Mouse (Mus musculus): ENCODE data around the gene Dbn1. TPM values are rescaled to one million over a fixed set of nuclear protein-coding genes. Genes with fewer than 3 reads are reported as not detected.
A peak's percentile ranks its signal among the peaks of the same experiment; 100 is the strongest.

Dbn1 gene
- polyA plus RNA-seq, 1 experiment from 2014 or later = 43.0 TPM

DNA sequence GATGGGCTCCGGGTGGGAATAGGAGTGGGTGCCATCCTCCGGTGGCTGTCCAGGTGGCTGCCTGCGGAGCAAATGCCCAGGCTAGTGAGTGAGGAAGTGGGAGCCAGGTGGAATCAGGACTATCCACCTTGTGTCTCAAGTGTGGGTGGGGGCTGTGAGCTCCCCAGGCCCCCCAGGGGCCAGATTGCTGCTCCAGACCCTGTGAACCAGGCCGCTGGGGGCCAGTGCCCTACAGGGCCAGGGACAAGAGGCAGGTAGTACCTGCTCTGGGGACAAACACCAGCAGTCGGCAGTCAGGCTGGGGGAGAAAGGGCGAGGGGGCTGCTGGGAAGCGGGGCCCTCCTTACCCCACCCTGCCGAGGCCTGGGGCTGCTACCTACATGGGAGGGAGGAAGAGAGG lies 11.7 kb downstream of the Dbn1 start:
- DNase-seq (ENCODE audit: low spot score) = no peak
- Histone ChIP-seq H3K4me3 (ENCODE audit: low read depth, low read length) (no peak overlapping the region), H3K4me2 (replicated peaks; ENCODE audit: low read depth, low read length) (no peak overlapping the region), H3K27ac (ENCODE audit: low read length) (no peak overlapping the region), H3K4me1 (ENCODE audit: insufficient read depth, low read depth, low read length) (peaks cover 8% of the 10 kb centered on the region; the same call in 1 of the 2 replicates), H3K27me3 (replicated peaks; ENCODE audit: insufficient read depth, low read length) (no peaks in the 10 kb centered on the region; the same call in 1 of the 2 replicates), H3K36me3 (ENCODE audit: insufficient read depth, low read length) (no peaks in the 10 kb centered on the region), H3K9ac (replicated peaks; ENCODE audit: low read depth) (no peak overlapping the region), H3K9me3 (ENCODE audit: low read length) (no peaks in the 10 kb centered on the region)
- TF ChIP-seq EP300 (IDR thresholded peaks at IDR 0.05) = no peak
- no peak for TF ChIP-seq CTCF (IDR thresholded peaks at IDR 0.05)
- no peak for ATAC-seq
- 94% methylated on average over 5 of the region's 8 CpGs for WGBS

DNA sequence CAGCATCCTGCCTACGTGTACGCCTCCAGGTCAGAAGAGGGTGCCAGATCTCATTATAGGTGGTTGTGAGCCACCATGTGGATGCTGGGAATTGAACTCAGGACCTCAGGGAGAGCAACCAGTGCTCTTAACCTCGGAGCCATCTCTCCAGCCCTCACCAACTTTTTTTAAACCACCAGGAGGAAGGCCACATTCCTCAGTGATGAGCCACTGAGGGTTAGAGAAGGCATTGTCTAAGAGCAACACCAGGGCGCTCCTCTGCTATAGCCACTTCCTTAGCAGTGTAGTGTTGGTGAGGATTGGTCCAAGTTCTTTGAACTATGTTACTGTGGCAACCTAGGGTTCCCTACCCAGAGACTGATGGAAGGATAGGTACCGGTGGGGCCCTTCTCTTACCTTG lies 12.2 kb downstream of the Dbn1 start:
- Histone ChIP-seq H3K27ac (ENCODE audit: low read length) (no peak overlapping the region), H3K4me2 (replicated peaks; ENCODE audit: low read depth, low read length) (no peak overlapping the region), H3K4me1 (ENCODE audit: insufficient read depth, low read depth, low read length) (peaks cover 13% of the 10 kb centered on the region; the same call in 1 of the 2 replicates), H3K9ac (replicated peaks; ENCODE audit: low read depth) (no peak overlapping the region), H3K9me3 (ENCODE audit: low read length) (no peaks in the 10 kb centered on the region), H3K4me3 (ENCODE audit: low read depth, low read length) (no peak overlapping the region), H3K27me3 (replicated peaks; ENCODE audit: insufficient read depth, low read length) (peaks cover 2% of the 10 kb centered on the region; the same call in 1 of the 2 replicates), H3K36me3 (ENCODE audit: insufficient read depth, low read length) (no peaks in the 10 kb centered on the region)
- 87% methylated on average over 5 of the region's 5 CpGs for WGBS
- no peak for TF ChIP-seq CTCF (IDR thresholded peaks at IDR 0.05)
- no peak for TF ChIP-seq EP300 (IDR thresholded peaks at IDR 0.05)
- DNase-seq (ENCODE audit: low spot score) (no peak), ATAC-seq (no peak)

- 55% methylated on average over 5 of the region's 5 CpGs for WGBS
- H3K4me2 ChIP-seq (replicated peaks; ENCODE audit: low read depth, low read length) = no peak overlapping the region
- no peak overlapping the region for H3K4me3 ChIP-seq (ENCODE audit: low read depth, low read length)
- no peak for TF ChIP-seq CTCF (IDR thresholded peaks at IDR 0.05)
- no peak for TF ChIP-seq EP300 (IDR thresholded peaks at IDR 0.05)
- H3K4me1 ChIP-seq (ENCODE audit: insufficient read depth, low read depth, low read length) = peaks cover 14% of the 10 kb centered on the region; the same call in 1 of the 2 replicates
- ATAC-seq (no peak), DNase-seq (ENCODE audit: low spot score) (no peak)
- H3K9ac ChIP-seq (replicated peaks; ENCODE audit: low read depth) = no peak overlapping the region
- H3K36me3 ChIP-seq (ENCODE audit: insufficient read depth, low read length) = no peaks in the 10 kb centered on the region
- peaks cover 7% of the 10 kb centered on the region; the same call in 1 of the 2 replicates for H3K27me3 ChIP-seq (replicated peaks; ENCODE audit: insufficient read depth, low read length)
- H3K9me3 ChIP-seq (ENCODE audit: low read length) = no peaks in the 10 kb centered on the region
- H3K27ac ChIP-seq (ENCODE audit: low read length) = no peak overlapping the region
Measured at GRCm38 (mm10) chr13:55474621-55475069, 13.3 kb downstream of the Dbn1 start.

GRCm38 (mm10) chr13:55473961-55474360 lies 13.9 kb downstream of the Dbn1 start:
- no peaks in the 10 kb centered on the region for H3K9me3 ChIP-seq (ENCODE audit: low read length)
- DNase-seq (ENCODE audit: low spot score) (no peak), ATAC-seq (no peak)
- H3K4me3 ChIP-seq (ENCODE audit: low read depth, low read length) = no peak overlapping the region
- H3K9ac ChIP-seq (replicated peaks; ENCODE audit: low read depth) = no peak overlapping the region
- H3K36me3 ChIP-seq (ENCODE audit: insufficient read depth, low read length) = no peaks in the 10 kb centered on the region
- H3K4me1 ChIP-seq (ENCODE audit: insufficient read depth, low read depth, low read length) = peaks cover 14% of the 10 kb centered on the region; the same call in 1 of the 2 replicates
- no peak overlapping the region for H3K4me2 ChIP-seq (replicated peaks; ENCODE audit: low read depth, low read length)
- H3K27ac ChIP-seq (ENCODE audit: low read length) = no peak overlapping the region
- WGBS = 67% methylated on average over 11 of the region's 11 CpGs
- TF ChIP-seq CTCF (IDR thresholded peaks at IDR 0.05) (peak; percentile 22; the same call in 1 of the 2 replicates), EP300 (IDR thresholded peaks at IDR 0.05) (no peak)
- peaks cover 7% of the 10 kb centered on the region; the same call in 1 of the 2 replicates for H3K27me3 ChIP-seq (replicated peaks; ENCODE audit: insufficient read depth, low read length)

DNA sequence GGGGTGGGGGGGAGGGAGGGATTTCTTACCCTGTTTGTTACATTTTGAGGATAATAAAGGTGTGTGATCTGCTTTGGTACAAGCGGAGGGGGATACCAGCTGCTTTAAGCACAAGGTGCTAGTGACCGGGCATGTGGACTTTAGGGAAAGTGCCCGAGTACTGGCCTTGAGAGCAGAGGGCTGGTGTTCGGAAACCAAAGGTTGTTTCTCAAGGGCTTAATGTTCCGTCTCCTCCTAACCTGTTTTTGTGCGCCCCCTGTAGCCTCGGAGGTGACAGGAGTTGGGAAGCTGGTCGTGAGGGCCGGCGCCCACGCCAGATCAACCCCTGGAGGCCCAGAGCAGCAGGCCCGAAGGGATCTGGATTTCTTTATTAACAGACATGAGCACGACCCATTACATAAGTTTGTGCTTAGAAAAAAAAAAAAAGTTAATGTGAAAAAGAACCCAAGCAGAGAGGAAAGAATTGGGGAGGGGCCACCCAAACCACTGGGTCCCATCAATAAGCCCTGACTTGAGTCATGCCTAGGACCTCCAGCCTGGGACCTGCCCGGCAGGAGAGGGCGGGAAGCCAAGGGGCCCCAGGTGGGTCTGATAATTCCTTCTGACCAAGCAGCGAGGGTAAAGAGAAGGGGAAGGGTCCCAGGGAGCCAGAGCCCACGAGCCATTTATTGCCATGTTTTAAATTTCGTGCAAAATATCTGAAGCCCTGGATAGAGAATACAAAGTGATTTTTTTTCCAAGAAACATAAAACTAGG lies 14.7 kb downstream of the Dbn1 start:
- Histone ChIP-seq H3K9ac (replicated peaks; ENCODE audit: low read depth) (no peak overlapping the region), H3K27ac (ENCODE audit: low read length) (no peak overlapping the region), H3K27me3 (replicated peaks; ENCODE audit: insufficient read depth, low read length) (peaks cover 7% of the 10 kb centered on the region; the same call in 1 of the 2 replicates)

More for the DNA sequence above, 14.7 kb downstream of the Dbn1 start:
- Histone ChIP-seq H3K36me3 (ENCODE audit: insufficient read depth, low read length) (no peaks in the 10 kb centered on the region), H3K9me3 (ENCODE audit: low read length) (no peaks in the 10 kb centered on the region), H3K4me2 (replicated peaks; ENCODE audit: low read depth, low read length) (peak overlapping the region; percentile 99), H3K4me1 (ENCODE audit: insufficient read depth, low read depth, low read length) (peaks cover 14% of the 10 kb centered on the region; the same call in 1 of the 2 replicates), H3K4me3 (ENCODE audit: low read depth, low read length) (peak overlapping the region; percentile 56)
- DNase-seq (ENCODE audit: low spot score) = no peak
- no peak for ATAC-seq
- WGBS = 43% methylated on average over 18 of the region's 18 CpGs
- TF ChIP-seq CTCF (IDR thresholded peaks at IDR 0.05) = peak; percentile 26; the same call in 1 of the 2 replicates
- TF ChIP-seq EP300 (IDR thresholded peaks at IDR 0.05) = no peak
